Mouse (Mus musculus) left cerebral cortex, postnatal 10 days (tissue): Measurements from ENCODE around the gene St6gal2. TPM values are rescaled to one million over a fixed set of nuclear protein-coding genes. Genes with fewer than 3 reads are reported as not detected.

Experiments
- total RNA-seq, 2 experiments: library from RNA; stranded (reverse); gene quantifications; 2 replicates each; pipeline ENCODE4 v1.2.3; 2021

The St6gal2 gene
- total RNA-seq, 2 experiments from 2014 or later, result 63.8 to 75.3 TPM

Other genes with a start within 250 kb of the St6gal2 start
- gene Vmn2r118, start 179.8 kb downstream of the St6gal2 start, total RNA-seq, result not detected